Mouse (Mus musculus) mouse embryonic stem cell (cell line): ENCODE measurements at regions not wholly inside any gene's neighbourhood (a gene's known extent, or its start where the extent isn't known, plus 50 kb on each side); places are given as distances from the start of the nearest gene placed in this dataset.

Source experiments
- in situ Hi-C, 2 experiments: fragments of 300-500 bp; cut with MboI; formaldehyde crosslinking; loops; 1 replicate in 1 of 2; 3 replicates in 1 of 2; pipeline ENCODE4 v1.14.3; 2019 to 2020; ENCODE audit warnings: low sequenced_read_pairs in 2 of 2, low pct_unique_long_range_greater_than_20kb in 1 of 2, mixed read lengths in 1 of 2; ENCODE audit not compliant: unreplicated experiment in 1 of 2

DNA sequence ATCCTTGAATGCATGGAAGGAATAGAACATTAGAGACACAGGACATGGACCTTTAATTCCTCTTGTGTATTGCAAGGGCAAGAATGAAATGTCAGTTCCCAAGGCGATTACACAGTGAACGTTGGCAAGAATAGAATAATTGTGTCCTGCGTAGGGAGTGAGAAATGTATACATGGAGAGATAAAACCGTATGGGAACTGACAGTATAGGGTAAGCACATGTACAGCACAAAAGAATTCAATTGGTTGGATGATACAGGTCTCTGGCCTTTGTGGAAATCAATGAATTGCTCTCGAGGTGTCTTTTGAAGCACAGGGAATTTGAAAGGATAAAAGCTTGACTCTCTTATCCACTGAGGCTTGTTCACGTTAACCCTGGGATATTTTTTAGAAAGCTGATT, 415.4 kb upstream of the Dph6 start:
- in situ Hi-C loops = no loop called here

DNA sequence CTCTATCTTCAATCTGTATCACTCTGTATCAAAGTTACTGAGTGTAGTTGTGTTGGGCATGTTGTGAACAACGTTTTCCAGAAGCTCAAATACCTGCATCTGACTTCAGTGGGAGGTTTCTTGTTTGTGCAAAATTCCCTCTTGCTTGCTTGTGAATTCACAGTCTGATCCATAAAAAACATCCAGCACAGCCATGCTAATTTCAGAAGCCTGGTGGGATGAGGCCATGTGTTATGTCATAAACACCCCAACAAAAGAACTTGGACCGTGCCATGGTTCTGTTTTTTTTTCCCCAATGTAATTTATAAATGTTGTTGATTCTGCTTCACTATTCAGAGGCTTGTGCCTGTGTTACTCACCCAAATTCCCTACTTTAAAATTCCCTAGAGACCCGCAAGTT, 415.9 kb upstream of the Dph6 start:
- in situ Hi-C loops = no loop called here

DNA sequence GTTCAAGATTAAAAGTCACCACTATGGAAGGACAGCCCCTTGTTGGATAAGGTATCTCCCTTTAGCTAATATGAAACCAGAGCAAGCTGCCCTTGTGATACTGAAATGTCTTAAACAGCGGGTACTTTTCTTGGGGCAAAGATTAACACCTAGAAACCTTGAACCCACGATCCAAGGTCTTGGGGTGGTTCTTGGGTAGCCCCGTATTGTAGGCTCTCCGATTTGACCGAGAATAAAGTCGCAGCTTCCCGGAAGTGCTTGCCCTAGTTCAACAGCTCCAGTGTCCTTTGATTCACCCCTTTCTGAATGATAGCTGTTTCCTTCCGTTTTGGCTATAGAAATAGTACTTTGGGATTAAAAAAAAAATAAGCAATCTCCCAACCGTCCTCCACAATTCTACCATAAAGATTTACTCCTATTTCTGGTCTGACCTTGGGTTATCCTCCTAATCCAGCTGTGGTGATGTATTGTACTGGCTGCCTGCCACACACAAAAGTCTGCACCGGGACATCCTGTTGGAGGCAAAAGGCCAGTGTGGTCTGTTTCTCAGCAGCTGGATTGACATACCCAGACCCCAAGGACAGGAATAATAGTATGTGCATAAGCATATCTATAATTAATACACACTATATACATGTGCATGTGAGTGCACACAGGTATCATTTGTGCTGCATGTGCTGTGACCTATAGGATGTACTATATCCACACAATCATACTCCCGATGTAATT, 427.0 kb upstream of the Dph6 start:
- in situ Hi-C loops = no loop called here

DNA sequence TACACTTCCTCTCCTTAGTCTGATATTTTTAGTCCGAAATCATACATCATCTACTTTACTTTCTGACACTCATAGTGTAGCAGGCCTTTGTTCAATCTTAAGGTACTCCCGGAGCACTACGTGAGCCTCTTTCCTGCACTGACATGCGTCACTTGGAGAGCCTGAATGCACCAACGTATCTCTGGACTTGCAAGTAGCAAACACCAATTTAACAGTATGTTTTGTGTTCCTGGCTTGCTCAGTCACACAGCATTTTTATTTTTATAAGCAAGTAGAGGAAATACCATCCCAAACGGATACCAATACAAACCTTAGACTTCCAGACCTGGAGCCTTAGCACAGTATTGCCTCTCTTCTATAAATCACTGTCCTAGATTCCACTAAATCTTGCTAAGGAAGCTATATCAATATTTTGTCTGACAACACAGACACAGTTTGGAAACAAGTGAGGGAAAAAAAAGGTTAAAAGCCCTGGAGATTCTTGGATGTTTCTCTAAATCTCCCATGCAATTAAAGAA, 427.6 kb upstream of the Dph6 start:
- in situ Hi-C loops = no loop called here

DNA sequence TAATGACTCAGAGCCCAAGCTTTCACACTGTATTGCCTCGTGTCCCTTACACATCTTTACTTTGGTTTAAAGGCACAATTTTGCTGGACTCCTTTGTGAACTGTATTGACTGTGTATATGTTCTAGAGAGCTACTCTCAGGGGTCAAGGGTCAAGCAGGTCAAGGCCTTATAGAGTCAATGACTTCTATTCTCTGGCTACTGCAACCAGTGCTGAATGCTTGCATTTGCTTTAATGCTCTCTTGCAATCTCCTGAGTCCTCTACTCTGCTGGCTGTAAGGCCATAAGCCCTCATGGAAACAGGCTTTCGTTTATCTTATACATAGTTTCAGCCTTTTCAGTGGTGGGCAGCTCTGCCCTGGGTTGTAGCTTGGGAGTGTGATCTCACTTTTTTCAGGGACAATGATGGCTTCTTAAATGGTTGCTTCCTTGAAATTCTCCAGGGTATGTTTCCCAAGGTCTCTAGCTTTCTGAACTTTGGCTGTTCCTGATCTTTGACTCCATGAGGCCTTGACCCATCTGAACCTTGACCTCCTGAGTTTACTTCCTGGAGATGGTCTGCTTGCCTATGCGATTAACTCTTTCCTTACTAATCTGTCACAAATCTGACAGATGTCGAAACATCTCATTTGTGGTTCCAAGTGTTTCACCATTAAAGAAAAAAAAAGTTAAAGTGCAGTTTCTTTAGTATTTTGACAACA, 433.8 kb upstream of the Dph6 start:
- in situ Hi-C loops = no loop called here

DNA sequence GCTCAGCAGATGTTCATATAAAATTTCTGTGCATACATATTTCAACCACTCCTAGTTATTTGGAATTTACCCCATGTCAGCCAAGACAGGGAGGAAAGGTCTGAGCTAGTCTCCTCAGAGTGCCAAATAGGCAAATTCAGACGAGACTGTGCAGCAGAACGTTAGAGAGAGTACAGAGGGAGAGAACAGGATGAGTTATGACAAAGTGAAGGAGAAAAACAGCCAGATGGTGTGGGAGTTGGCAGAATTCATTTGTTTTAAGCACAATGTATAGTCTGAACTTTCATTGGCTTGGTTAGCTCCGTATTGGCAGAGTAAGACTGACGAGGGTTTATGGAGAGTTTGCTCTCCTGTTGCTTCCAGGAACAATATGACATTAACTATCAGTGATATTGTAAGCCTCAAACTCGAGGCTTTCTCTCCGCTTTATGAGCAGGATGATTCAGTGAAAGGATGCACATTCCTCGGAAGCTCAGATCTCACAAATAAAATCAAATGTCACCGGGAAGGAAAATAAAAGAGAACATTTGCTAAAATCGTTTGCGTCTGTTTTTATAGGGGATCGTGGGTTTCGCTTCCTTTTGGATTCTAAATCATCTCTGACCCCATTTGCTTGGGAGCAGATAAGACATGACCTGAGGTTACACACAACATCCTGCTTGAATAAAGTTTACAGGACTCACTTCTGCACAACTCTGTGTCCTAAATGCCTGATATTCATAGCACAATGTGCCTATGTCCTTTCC, 435.8 kb upstream of the Dph6 start:
- in situ Hi-C loops = no loop called here

DNA sequence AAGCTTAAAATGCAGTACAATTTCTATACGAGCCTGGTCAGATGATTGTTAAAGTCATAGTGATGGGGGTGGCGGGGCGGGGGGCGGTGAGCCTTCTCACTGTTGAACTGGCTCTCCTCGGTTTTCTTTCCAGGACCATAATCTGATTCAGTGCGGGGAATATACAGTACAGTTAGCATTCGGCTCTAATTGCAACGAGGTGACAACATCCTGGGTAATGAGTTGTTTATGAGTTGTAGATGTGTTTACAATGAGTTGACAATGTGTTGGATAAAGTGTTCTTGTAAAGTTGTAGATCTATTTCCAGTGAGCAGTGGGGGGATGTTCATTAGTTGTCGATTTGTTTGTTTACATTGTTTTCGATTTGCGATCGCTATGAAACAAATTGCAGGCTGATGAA, 440.6 kb upstream of the Dph6 start:
- in situ Hi-C loops = no loop called here

DNA sequence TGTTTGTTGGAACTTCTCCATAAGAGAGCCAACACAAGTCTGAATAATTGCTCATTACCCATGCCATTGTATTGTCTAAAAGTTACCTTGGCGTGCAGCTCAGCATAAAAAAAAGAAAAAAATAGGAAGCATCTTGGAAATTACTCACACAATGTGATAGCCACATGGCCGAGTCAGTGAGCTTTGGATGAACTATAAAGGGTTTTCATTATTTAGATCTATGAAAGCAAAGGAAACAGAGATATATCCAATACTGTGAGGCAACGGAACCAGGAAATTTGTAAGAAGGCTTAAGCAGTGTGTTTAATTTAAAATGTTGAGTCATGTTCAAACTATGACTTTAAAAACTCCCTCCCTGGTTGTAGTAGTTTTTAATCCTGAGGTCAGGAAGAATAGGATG, 446.7 kb upstream of the Dph6 start:
- in situ Hi-C loops = loop anchor here (25.0 kb wide), 1 partner anchor 1011 kb away; no protein-coding TSS in a partner anchor

DNA sequence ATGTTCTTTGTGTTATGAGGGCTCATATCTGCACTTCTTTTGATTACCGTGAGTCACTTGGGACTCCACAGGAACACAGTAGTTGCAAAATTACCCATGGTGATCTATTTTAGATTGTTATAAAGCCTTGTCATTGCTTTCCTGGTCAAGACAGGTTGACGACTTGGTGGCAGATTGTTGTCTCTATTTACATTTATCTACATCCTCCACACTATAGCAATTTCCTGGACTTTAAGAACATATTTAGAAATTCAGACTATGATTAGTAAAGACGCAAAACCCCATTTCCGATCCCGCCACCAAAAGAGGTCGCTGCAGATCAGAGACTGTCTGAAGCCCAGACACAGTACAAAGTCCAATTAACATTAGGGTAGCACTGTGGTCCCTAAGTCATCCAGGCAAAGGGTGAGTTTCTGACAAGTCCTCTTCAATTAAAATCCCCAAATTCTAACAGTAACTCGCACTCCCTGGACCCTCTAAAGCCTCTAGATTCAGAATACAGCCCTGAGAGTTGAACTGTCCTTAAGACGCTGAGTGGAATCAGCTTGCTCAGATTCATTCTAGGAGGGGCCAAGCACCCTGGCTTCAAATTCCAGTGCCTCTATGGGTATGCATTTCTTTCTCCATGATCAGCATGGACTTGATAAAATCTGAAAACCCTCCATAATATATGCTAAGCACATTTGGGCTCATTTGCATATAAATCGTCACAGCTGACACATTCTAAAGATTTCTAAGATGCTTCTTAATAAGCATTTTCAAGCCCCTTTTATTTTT, 461.9 kb upstream of the BC052040 start:
- in situ Hi-C loops = loop anchor here (25.0 kb wide), 1 partner anchor 993 kb away; no protein-coding TSS in a partner anchor

DNA sequence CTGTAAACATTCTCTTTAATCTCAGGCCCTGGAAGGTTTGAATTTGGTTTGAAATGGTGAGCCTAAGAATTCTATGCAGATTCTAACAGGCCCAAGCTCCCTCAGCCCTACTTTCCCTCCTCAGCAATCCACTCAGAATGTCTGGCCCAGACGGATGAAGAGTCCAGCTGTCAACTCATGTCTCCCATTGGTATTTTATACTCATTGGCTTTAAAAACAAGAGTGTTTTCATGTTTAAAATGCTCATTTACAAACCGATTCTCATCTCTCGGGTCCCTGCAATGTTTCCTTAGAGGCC, 461.4 kb upstream of the BC052040 start:
- in situ Hi-C loops = loop anchor here (25.0 kb wide), 1 partner anchor 992 kb away; no protein-coding TSS in a partner anchor

DNA sequence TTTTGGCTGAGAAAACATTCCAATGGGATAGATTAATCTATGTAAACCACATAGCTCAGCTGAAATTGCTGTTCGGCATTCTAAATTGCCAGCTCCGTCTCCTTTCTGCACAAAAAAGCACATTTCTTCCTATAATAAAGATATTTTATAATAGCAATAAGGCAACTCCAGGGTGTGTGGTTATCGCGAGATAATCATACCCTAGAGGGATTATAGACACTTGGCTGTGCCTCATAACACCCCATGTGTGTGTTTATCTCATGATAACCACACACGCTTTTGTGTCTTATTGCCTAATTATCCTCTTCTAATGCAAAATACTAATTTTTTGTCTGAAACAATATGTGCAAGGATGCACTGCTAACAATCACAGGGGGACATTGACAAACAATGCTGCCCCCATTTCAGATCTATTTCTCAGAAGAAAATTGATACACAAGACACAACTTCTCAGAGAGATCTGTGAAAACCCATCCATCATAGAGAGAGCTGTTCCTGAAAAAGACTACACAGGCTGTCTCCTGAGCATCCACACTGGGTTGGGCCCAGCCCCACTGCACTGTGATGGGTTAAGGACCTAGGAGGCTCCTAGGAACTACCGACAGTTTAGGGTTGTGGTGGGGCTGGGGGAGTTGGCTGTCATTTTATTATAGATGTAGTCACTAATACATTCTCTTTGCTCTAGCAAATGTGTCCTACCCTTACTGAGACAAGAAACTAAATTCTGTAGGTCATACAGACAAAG, 454.7 kb upstream of the BC052040 start:
- in situ Hi-C loops = no loop called here

DNA sequence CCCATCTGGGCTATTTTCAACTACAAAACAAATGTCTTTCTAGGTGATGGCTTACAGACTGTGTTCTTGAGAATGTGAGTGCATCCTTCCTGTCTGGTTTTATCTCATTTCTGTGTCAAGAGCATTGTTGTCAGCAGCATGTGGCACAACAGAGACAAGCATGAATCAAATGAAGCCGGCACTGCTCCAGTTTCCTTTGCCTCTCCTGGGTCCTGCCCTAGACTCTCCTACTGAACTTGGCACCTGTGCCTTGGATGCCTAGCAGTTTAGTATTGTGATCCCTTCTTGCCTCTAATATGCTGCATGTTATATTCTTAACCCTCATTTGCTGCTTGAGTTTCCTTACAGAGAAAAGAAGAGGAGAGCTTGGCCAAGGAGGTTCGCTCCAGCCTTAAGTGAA, 449.8 kb upstream of the BC052040 start:
- in situ Hi-C loops = no loop called here

DNA sequence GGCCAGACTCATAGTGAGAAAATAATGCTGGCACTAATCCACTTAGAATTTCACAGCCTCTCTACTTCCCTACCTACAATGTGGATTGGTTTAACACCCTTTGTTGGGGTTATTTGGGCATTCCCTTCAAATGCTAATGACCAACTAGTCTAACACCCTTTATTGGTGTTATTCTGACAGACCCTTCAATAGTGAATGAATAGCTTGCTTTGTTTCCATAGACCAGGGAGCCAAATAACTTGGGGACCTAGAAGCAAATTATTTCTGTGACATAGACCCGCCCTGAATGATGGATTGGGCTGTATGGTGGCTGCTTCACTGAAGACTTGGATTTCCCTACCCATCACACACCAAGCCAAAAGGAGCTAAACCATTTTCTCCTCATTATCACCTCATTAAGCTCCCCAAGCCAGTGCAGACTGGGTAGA, 449.3 kb upstream of the BC052040 start:
- in situ Hi-C loops = no loop called here

DNA sequence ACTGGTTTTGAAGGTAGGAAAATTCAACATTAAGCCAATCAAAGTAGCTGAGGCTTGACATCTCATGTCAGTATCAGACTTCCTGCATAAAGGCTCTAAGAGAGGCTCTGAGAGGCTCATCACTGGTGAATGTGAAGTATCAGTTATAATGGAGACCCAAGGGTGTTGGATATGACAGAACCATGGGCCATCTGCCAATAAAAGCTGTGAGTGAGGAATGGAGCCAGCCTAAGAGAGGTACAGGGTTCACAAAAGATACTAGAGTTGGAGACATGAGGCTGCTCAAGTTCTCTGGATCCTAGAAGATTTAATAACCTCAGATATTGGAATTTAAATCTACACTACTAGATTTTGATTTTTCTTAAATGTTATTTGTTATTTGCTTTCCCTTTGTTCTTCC, 440.1 kb upstream of the BC052040 start:
- in situ Hi-C loops = no loop called here

DNA sequence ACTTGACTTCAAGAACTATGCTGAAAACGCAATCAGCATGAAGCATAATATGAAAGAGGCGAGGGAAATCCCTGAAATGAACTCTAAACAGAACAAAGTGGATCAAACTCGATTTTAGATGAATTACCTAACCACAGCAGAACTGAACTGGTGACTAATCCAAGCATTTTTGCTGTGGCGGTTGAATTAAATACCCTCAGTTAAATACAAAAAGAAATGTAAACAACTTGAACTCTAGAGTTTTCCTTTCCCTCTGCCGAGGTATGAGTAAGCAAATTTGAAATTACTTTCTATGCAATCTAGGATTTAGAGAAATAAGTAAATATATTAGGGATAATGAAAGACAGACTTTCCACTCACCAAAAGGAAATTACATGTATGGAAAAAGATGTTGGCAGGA, 409.4 kb upstream of the BC052040 start:
- in situ Hi-C loops = no loop called here

DNA sequence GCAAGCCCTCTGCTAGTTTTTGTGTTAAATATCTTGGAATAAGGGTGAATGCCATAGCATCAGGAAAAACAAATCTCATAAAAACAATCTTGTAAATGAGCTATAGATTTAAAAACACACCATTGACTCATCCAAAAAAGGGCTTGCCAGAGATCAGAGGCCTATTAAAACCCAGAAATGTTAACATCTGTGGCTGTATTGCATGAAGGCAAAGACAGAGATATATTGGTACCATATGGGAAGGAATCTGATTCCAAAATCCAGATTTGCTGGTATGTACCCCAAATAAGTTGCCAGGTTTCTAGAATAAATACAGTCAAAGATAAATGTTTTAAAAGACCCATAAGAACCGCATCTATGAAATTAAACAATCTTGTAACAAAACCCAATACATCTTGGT, 404.4 kb upstream of the BC052040 start:
- in situ Hi-C loops = no loop called here

DNA sequence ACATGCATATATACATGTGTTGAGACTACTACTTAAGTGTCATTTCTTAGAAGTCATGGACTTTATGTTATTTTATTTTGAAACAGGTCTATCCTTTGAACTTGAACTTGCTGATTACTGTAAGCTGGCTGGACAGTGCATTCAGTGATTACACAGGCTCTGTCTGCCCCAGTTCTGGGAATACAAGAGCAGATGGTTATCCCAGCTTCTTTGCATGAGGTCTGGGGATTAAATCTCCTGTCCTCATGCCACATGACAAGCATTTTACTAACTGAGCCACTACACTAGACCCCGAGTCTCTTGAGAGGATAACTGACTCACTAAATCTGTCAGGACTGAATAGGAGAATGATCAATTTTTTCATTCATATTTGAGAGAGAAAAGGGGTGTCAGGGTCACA, 403.6 kb upstream of the BC052040 start:
- in situ Hi-C loops = no loop called here

DNA sequence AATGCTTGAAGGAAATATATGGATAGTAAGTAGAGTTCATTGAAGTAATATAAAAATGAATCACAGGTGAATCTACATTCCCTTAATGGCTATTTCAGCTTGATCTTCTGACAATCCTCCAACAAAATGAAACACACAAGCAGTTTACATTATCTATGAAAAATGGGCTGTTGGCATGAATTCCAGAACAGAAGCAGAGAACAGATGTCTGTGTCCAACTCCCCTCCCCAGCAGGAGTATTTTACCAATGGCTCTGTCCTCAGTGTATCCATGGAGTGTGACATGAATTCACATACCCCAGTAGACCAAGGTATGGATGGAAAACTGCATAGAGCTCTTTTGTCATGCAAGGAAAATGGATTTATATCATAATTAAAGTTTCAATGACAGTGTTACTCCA, 370.3 kb upstream of the BC052040 start:
- in situ Hi-C loops = no loop called here
